Mouse (Mus musculus) limb, embryonic 14.5 days (tissue): Measurements from ENCODE around the gene Zfp341. TPM values are rescaled to one million over a fixed set of nuclear protein-coding genes. Genes with fewer than 3 reads are reported as not detected.

Experiments
- ATAC-seq: fragments of 200-750 bp; cut with Nextera tagmentation; 2 replicates; pipeline ENCODE4 v1.8.0; 2017; ENCODE audit warnings: low read depth, moderate number of reproducible peaks, moderate TSS enrichment; ENCODE audit not compliant: low FRiP score
- DNase-seq: peaks from one replicate; pipeline ENCODE4 v3.0.0-alpha.2; 2015; ENCODE audit warnings: low spot score
- H3K27ac ChIP-seq: fragments of 300-500 bp; sonication (generic); replicated peaks from 2 replicates; pipeline ENCODE4 v1.5.1; 2014; ENCODE audit warnings: low read depth, mild to moderate bottlenecking, low read length, moderate library complexity, mixed read lengths
- H3K27me3 ChIP-seq: fragments of 300-500 bp; sonication (generic); 2 replicates; pipeline ENCODE4 v1.6.1; 2014; ENCODE audit warnings: low read length, mixed read lengths; ENCODE audit not compliant: control insufficient read depth, insufficient read depth
- H3K36me3 ChIP-seq: fragments of 300-500 bp; sonication (generic); 2 replicates; pipeline ENCODE4 v1.6.1; 2014; ENCODE audit warnings: mild to moderate bottlenecking, low read length, moderate library complexity, mixed read lengths; ENCODE audit not compliant: control insufficient read depth, insufficient read depth
- H3K4me1 ChIP-seq: fragments of 300-500 bp; sonication (generic); 2 replicates; pipeline ENCODE4 v1.6.1; 2014; ENCODE audit warnings: antibody characterized with exemption, low read length, mixed read lengths; ENCODE audit not compliant: control insufficient read depth, insufficient read depth
- H3K4me2 ChIP-seq: fragments of 300-500 bp; sonication (generic); replicated peaks from 2 replicates; pipeline ENCODE4 v1.6.1; 2014; ENCODE audit warnings: low read depth, mild to moderate bottlenecking, low read length, moderate library complexity; ENCODE audit not compliant: severe bottlenecking
- H3K4me3 ChIP-seq: fragments of 300-500 bp; sonication (generic); replicated peaks from 2 replicates; pipeline ENCODE4 v1.5.1; 2014; ENCODE audit warnings: low read length
- H3K9ac ChIP-seq: fragments of 300-500 bp; sonication (generic); 2 replicates; pipeline ENCODE4 v1.6.1; 2014; ENCODE audit warnings: mild to moderate bottlenecking, low read depth, low read length, moderate library complexity; ENCODE audit not compliant: severe bottlenecking
- H3K9me3 ChIP-seq: fragments of 300-500 bp; sonication (generic); 2 replicates; pipeline ENCODE4 v1.6.1; 2016; ENCODE audit warnings: low read length; ENCODE audit not compliant: control insufficient read depth
- POLR2A ChIP-seq: fragments of 200-500 bp; IDR thresholded peaks from 2 replicates; pipeline ENCODE4 v1.8.0; 2012; ENCODE audit warnings: inconsistent platforms, mild to moderate bottlenecking, moderate library complexity, borderline replicate concordance; ENCODE audit not compliant: insufficient read depth, insufficient read length; ENCODE audit errors: extremely low read depth
- WGBS: fragments of 180-500 bp; shearing (Covaris S2); extraction: QIAGEN DNeasy Blood & Tissue Kit; methylation state at CpG from one replicate; pipeline ENCODE4 v1.1.7; 2014; 5-methylcytosine and 5-hydroxymethylcytosine counted together
- polyA plus RNA-seq, 2 experiments: library from polyadenylated mRNA; depleted of rRNA in 1 of 2; stranded (reverse) in 1 of 2; unstranded in 1 of 2; fragments of >200 nt; fragmentation: Nextera tagmentation in 1 of 2; extraction: Ambion mirVana in 1 of 2; gene quantifications; 2 replicates each; pipeline versions ENCODE4 v1.2.1 to v1.2.3; 2012 to 2014

Zfp341 gene
- polyA plus RNA-seq, 2 experiments, result 1.1 to 7.1 TPM

DNA sequence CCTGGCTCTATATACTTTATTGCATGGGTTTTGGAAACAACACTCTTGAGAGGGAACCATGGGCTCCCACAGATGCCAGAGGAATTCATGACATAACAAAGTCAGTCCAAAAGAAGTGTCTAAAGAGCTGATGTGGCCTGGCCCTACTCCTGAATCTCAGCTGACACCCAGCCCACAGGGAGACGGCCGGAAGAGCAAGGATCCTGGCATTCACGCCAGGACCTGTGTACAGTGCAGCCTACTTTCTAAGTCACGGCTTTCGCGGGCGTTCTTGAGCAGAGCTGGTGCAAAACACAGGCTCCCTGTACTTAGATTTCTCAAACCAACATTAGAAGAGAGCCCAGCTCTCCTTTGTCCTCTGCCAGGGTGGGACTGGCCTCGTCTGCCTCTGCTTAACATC is 32.5 kb upstream of the Zfp341 start:
- Histone ChIP-seq H3K9me3 (no peaks in the 10 kb centered on the region), H3K27me3 (no peaks in the 10 kb centered on the region), H3K4me1 (0 out of 2 replicates have a peak, but pooled peaks cover 5% of the 10 kb centered on the region), H3K27ac (no peak overlapping the region), H3K36me3 (no peaks in the 10 kb centered on the region), H3K4me2 (no peak overlapping the region), H3K4me3 (no peak overlapping the region), H3K9ac (no peak overlapping the region)
- DNase-seq (no peak), ATAC-seq (no peak)
- TF ChIP-seq POLR2A, result no peak
- 78% methylated on average over 8 of the region's 8 CpGs for WGBS

GRCm38 (mm10) chr2:154581421-154581820 is 31.7 kb upstream of the Zfp341 start:
- Histone ChIP-seq H3K4me1 (0 out of 2 replicates have a peak, but pooled peaks cover 5% of the 10 kb centered on the region), H3K27me3 (no peaks in the 10 kb centered on the region), H3K4me3 (no peak overlapping the region), H3K27ac (no peak overlapping the region), H3K9me3 (no peaks in the 10 kb centered on the region), H3K9ac (no peak overlapping the region), H3K4me2 (no peak overlapping the region), H3K36me3 (0 out of 2 replicates have a peak, but pooled peaks cover 2% of the 10 kb centered on the region)
- no peak for ATAC-seq
- 73% methylated on average over 1 of the region's 1 CpGs for WGBS
- DNase-seq, result no peak
- no peak for TF ChIP-seq POLR2A

GRCm38 (mm10) chr2:154583906-154584872 is 28.9 kb upstream of the Zfp341 start:
- Histone ChIP-seq H3K36me3 (0 out of 2 replicates have a peak, but pooled peaks cover 12% of the 10 kb centered on the region), H3K4me3 (no peak overlapping the region), H3K27ac (no peak overlapping the region), H3K9ac (no peak overlapping the region), H3K9me3 (no peaks in the 10 kb centered on the region), H3K4me2 (no peak overlapping the region), H3K27me3 (no peaks in the 10 kb centered on the region), H3K4me1 (0 out of 2 replicates have a peak, but pooled peaks cover 5% of the 10 kb centered on the region)
- 62% methylated on average over 13 of the region's 15 CpGs for WGBS
- ATAC-seq (0 out of 2 replicates have a peak, but pooled peaks have one; percentile 20), DNase-seq (peak; percentile 15)
- no peak for TF ChIP-seq POLR2A

- TF ChIP-seq POLR2A, result no peak
- ATAC-seq (no peak), DNase-seq (no peak)
- 0 out of 2 replicates have a peak, but pooled peaks cover 12% of the 10 kb centered on the region for H3K36me3 ChIP-seq
- no peak overlapping the region for H3K4me3 ChIP-seq
- H3K27ac ChIP-seq, result no peak overlapping the region
- H3K9ac ChIP-seq, result no peak overlapping the region
- 0 out of 2 replicates have a peak, but pooled peaks cover 5% of the 10 kb centered on the region for H3K4me1 ChIP-seq
- H3K27me3 ChIP-seq, result no peaks in the 10 kb centered on the region
- WGBS, result 56% methylated on average over 17 of the region's 17 CpGs
- H3K9me3 ChIP-seq, result no peaks in the 10 kb centered on the region
- no peak overlapping the region for H3K4me2 ChIP-seq
These were observed 28.0 kb upstream of the Zfp341 start for GRCm38 (mm10) chr2:154584931-154585601.

DNA sequence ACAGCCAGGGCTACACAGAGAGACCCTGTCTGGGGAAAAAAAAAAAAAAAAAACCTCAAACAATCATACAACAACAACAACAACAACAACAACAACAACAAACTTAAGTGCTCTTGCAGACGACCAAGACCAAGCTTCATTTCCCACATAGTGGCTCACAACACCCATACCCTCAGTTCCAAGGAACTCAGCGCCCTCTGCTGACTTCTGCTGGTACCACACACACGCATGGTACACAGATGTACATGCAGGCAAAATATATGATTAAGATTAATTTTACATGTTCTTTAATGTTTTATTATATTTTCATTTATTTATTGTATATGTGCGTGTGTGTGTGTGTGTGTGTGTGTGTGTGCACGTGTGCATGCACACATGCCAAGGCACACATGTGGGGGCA is 26.7 kb upstream of the Zfp341 start:
- no peak overlapping the region for H3K27ac ChIP-seq
- H3K4me1 ChIP-seq, result 0 out of 2 replicates have a peak, but pooled peaks cover 5% of the 10 kb centered on the region
- no peak for ATAC-seq
- 75% methylated on average over 5 of the region's 5 CpGs for WGBS
- no peak for DNase-seq
- H3K9ac ChIP-seq, result no peak overlapping the region
- 0 out of 2 replicates have a peak, but pooled peaks cover 12% of the 10 kb centered on the region for H3K36me3 ChIP-seq
- H3K9me3 ChIP-seq, result no peaks in the 10 kb centered on the region
- H3K4me3 ChIP-seq, result no peak overlapping the region
- no peak for TF ChIP-seq POLR2A
- H3K27me3 ChIP-seq, result no peaks in the 10 kb centered on the region
- H3K4me2 ChIP-seq, result no peak overlapping the region
